Mouse (Mus musculus) thymus, adult 2 months (tissue): ENCODE results near the gene 4930426L09Rik.

Experiments used
- CTCF ChIP-seq: fragments of 200-500 bp; IDR thresholded peaks from 2 replicates; pipeline ENCODE4 v1.5.1; 2012; ENCODE audit warnings: mild to moderate bottlenecking, control low read depth, low read length, moderate library complexity, borderline replicate concordance; ENCODE audit not compliant: control insufficient read depth, poor library complexity, insufficient read depth; ENCODE audit errors: extremely low read depth
- POLR2A ChIP-seq: fragments of 200-500 bp; IDR thresholded peaks from 2 replicates; pipeline ENCODE4 v1.6.1; 2012; ENCODE audit warnings: mild to moderate bottlenecking, low read length, control low read depth, moderate library complexity; ENCODE audit not compliant: control insufficient read depth, poor library complexity, insufficient read depth; ENCODE audit errors: extremely low read depth

- TF ChIP-seq POLR2A (no peak), CTCF (no peak)
Measured at GRCm38 (mm10) chr2:19049341-19049740, 51.2 kb downstream of the 4930426L09Rik start.
